Mouse (Mus musculus): ENCODE data around the gene Stx4a.

GRCm38 (mm10) chr7:127799211-127799610, 24.9 kb upstream of the Stx4a start:
- TF ChIP-seq CTCF (IDR thresholded peaks at IDR 0.05; ENCODE audit: low read depth) (no peak), EP300 (IDR thresholded peaks at IDR 0.05; ENCODE audit: low read depth) (no peak)
